Mouse (Mus musculus) cortical plate, adult 2 months (tissue): ENCODE measurements around the gene Adad1.

Experiments used
- CTCF ChIP-seq: fragments of 200-500 bp; IDR thresholded peaks from 2 replicates; pipeline ENCODE4 v1.5.1; 2011; ENCODE audit warnings: mild to moderate bottlenecking, control low read depth, low read length; ENCODE audit not compliant: insufficient read depth; ENCODE audit errors: extremely low read depth
- POLR2A ChIP-seq: fragments of 200-500 bp; IDR thresholded peaks from 2 replicates; pipeline ENCODE4 v1.6.1; 2011; ENCODE audit warnings: mild to moderate bottlenecking, low read length, control low read depth; ENCODE audit not compliant: insufficient read depth; ENCODE audit errors: extremely low read depth

DNA sequence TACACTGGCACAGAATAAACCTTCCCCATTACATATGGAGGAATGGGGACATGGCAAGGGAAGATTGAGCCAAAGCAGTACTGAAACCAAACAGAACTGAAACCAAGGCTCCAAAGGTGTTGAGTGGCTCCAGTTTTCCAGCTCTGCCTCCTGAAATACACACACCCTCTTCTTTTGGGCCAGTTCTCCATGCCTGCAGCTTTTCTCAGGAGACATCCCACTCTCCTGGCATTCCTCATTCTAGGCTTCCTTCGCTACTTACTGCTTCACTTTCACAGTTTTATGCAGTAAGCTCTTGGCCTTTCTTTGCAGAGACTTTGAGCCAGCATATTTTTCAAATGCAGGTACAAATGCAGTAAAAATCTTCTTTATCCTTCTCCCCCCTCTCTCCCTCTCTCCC, 11.8 kb upstream of the Adad1 start:
- TF ChIP-seq POLR2A (no peak), CTCF (no peak)
